Comparison of ENCODE assay signal across 8 mouse cellular contexts in the genomic region with DNA sequence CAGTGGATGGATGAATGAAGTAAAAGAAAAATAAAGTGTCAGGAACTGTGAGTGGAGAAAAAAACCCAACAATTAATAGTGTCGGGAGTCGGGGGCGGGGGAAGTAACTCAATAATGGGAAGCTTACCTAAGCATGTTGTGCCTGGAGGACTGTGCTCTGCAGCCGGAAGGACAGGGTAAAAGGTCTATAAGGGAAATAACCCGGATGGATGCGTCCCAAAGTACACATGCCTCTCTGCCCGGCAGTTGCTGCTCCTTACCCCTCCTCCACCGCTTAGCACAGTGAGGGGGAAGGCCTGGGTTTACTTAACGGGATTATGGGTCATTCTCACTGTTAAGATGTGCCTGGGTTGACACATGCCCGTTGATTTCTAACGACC. TPM values are rescaled to one million over a fixed set of nuclear protein-coding genes. Genes with fewer than 3 reads are reported as not detected.
DNase-seq lines count a peak whose midpoint lies in the region; ATAC-seq and TF ChIP-seq lines count a peak whose summit lies in the region.

No protein-coding gene starts in this region.

- H3K9me3 ChIP-seq in E14TG2a.4 (ENCODE audit: low read length) = no peaks in the 10 kb centered on the region
- H3K9me3 ChIP-seq in embryonic facial prominence, embryonic 15.5 days (replicated peaks) = no peaks in the 10 kb centered on the region
- no peaks in the 10 kb centered on the region for H3K9me3 ChIP-seq in heart, embryonic 14.5 days (ENCODE audit: control insufficient read depth, low read length)

- TF ChIP-seq CTCF in E14TG2a.4 (conservative IDR thresholded peaks at IDR 0.05; ENCODE audit: low read length) = no peak

- H3K27me3 ChIP-seq in E14TG2a.4 (ENCODE audit: insufficient read depth, low read length) = no peaks in the 10 kb centered on the region
- H3K27me3 ChIP-seq in embryonic facial prominence, embryonic 15.5 days = no peaks in the 10 kb centered on the region
- no peaks in the 10 kb centered on the region for H3K27me3 ChIP-seq in heart, embryonic 14.5 days (ENCODE audit: control insufficient read depth, insufficient read depth, low read length)

- peaks cover 51% of the 10 kb centered on the region for H3K4me1 ChIP-seq in E14TG2a.4 (replicated peaks; ENCODE audit: low read depth, low read length)
- peaks cover 11% of the 10 kb centered on the region for H3K4me1 ChIP-seq in embryonic facial prominence, embryonic 15.5 days
- H3K4me1 ChIP-seq in heart, embryonic 14.5 days (ENCODE audit: control insufficient read depth in 2 of 2, insufficient read depth in 2 of 2, low read length in 2 of 2) = peaks cover 4 to 17% of the 10 kb centered on the region in 2 experiments; a peak in 3 of 4 replicates

- peak; percentile 61 for ATAC-seq in activated CD4-positive, CD25-positive, alpha-beta regulatory T cell, adult 4 months
- peak; percentile 78 for ATAC-seq in embryonic facial prominence, embryonic 15.5 days (ENCODE audit: insufficient number of reproducible peaks, low FRiP score, low TSS enrichment, low read depth)
- ATAC-seq in heart, embryonic 14.5 days (ENCODE audit: insufficient number of reproducible peaks, insufficient read depth, low FRiP score, low read depth) = peak; percentile 56

- peak overlapping the region; percentile 80 for H3K4me3 ChIP-seq in E14TG2a.4 (replicated peaks; ENCODE audit: low read length)
- H3K4me3 ChIP-seq in embryonic facial prominence, embryonic 15.5 days (replicated peaks) = peak overlapping the region; percentile 54
- H3K4me3 ChIP-seq in heart, embryonic 14.5 days (ENCODE audit: control insufficient read depth in 1 of 2, insufficient read depth in 1 of 2, low read depth in 1 of 2, low read length in 2 of 2) = peak overlapping the region; percentile 46 to 63

- H3K4me2 ChIP-seq in embryonic facial prominence, embryonic 15.5 days (replicated peaks) = peak overlapping the region; percentile 78
- peak overlapping the region; percentile 82 for H3K4me2 ChIP-seq in heart, embryonic 14.5 days (ENCODE audit: low read length)

- DNase-seq in kidney, postnatal 25 days = peak; percentile 65 to 85
- DNase-seq in lung, postnatal 25 days (ENCODE audit: low spot score) = peak; percentile 43
- DNase-seq in retina, postnatal 1 day = peak; percentile 79
- no peak for DNase-seq in frontal cortex, postnatal 14 days (ENCODE audit: low spot score in 2 of 2)

- H3K9ac ChIP-seq in embryonic facial prominence, embryonic 15.5 days = peak overlapping the region; percentile 47
- peak overlapping the region; percentile 74 for H3K9ac ChIP-seq in heart, embryonic 14.5 days (ENCODE audit: low read length)

- H3K36me3 ChIP-seq in E14TG2a.4 (ENCODE audit: insufficient read depth, low read length) = no peaks in the 10 kb centered on the region
- H3K36me3 ChIP-seq in embryonic facial prominence, embryonic 15.5 days = no peaks in the 10 kb centered on the region
- H3K36me3 ChIP-seq in heart, embryonic 14.5 days (ENCODE audit: control insufficient read depth, insufficient read depth, low read length) = no peaks in the 10 kb centered on the region

- WGBS in embryonic facial prominence, embryonic 15.5 days = 2% methylated on average over 11 of the region's 11 CpGs
- WGBS in heart, embryonic 14.5 days = under 1% methylated on average over 11 of the region's 11 CpGs

- H3K27ac ChIP-seq in embryonic facial prominence, embryonic 15.5 days (replicated peaks) = peak overlapping the region; percentile 77
- peak overlapping the region; percentile 90 to 98 for H3K27ac ChIP-seq in heart, embryonic 14.5 days (replicated peaks in 1 of 2; ENCODE audit: control insufficient read depth in 1 of 2, insufficient read depth in 1 of 2, low read depth in 2 of 2, low read length in 2 of 2)

RNA-seq across cellular contexts. Expression of a gene that starts 31.7 kb away (rescaled TPM):
- polyA plus RNA-seq in activated CD4-positive, CD25-positive, alpha-beta regulatory T cell, adult 4 months (2017; shearing (Covaris generic)) = 100 to 1,000 TPM in 1 of 2 experiments, 10 to 100 TPM in 1; 91.3 to 137 TPM
- 356 and 362 TPM in 2 replicates for polyA plus RNA-seq in embryonic facial prominence, embryonic 15.5 days (2015; fragmentation: Nextera tagmentation; extraction: Ambion mirVana)
- 294 and 316 TPM in 2 replicates for polyA plus RNA-seq in heart, embryonic 14.5 days (2014; fragmentation: Nextera tagmentation; extraction: Ambion mirVana)

RNA-seq across cellular contexts. Expression of a gene that starts 36.6 kb away (rescaled TPM):
- 1 to 10 TPM; 3.6 to 5.4 TPM for polyA plus RNA-seq in activated CD4-positive, CD25-positive, alpha-beta regulatory T cell, adult 4 months (2017; shearing (Covaris generic))
- polyA plus RNA-seq in embryonic facial prominence, embryonic 15.5 days (2015; fragmentation: Nextera tagmentation; extraction: Ambion mirVana) = 4.6 and 4.9 TPM in 2 replicates
- 16.6 and 17.5 TPM in 2 replicates for polyA plus RNA-seq in heart, embryonic 14.5 days (2014; fragmentation: Nextera tagmentation; extraction: Ambion mirVana)

RNA-seq across cellular contexts. Expression of a gene that starts 50.3 kb away (rescaled TPM):
- 100 to 1,000 TPM; 176 to 202 TPM for polyA plus RNA-seq in activated CD4-positive, CD25-positive, alpha-beta regulatory T cell, adult 4 months (2017; shearing (Covaris generic))
- polyA plus RNA-seq in embryonic facial prominence, embryonic 15.5 days (2015; fragmentation: Nextera tagmentation; extraction: Ambion mirVana) = 113 and 118 TPM in 2 replicates
- 268 and 299 TPM in 2 replicates for polyA plus RNA-seq in heart, embryonic 14.5 days (2014; fragmentation: Nextera tagmentation; extraction: Ambion mirVana)

Comparison
In these comparisons a context has a peak if more than half of its experiments do, and no peak if none do; other contexts are left out.
1. DNase-seq: peak in kidney, postnatal 25 days (2 of 2), lung, postnatal 25 days (single experiment) and retina, postnatal 1 day (single experiment); none in frontal cortex, postnatal 14 days (0 of 2).
2. Peak in every context shown above with its lines, with median percentiles within 50 percentile points of each other: H3K4me3 ChIP-seq and ATAC-seq.